Mouse (Mus musculus): ENCODE measurements around the gene Spdl1. TPM values are rescaled to one million over a fixed set of nuclear protein-coding genes. Genes with fewer than 3 reads are reported as not detected.

The Spdl1 gene
- total RNA-seq (2015; ENCODE audit: low replicate concordance), result 42.5 and 54.5 TPM in 2 replicates
- 65.7 and 131 TPM in 2 replicates for total RNA-seq (2017; ENCODE audit: low replicate concordance)

- ATAC-seq (replicated peaks; ENCODE audit: low FRiP score, poor library complexity, severe bottlenecking), result peak; percentile 96
Measured at GRCm38 (mm10) chr11:34833318-34834086, at the start of gene Spdl1. Gene Spdl1 (minus strand): TSS chr11:34833641.

GRCm38 (mm10) chr11:34881528-34881927 is 48.1 kb upstream of the Spdl1 start:
- ATAC-seq (replicated peaks; ENCODE audit: low FRiP score, poor library complexity, severe bottlenecking), result no peak

- no peak for ATAC-seq (replicated peaks; ENCODE audit: low FRiP score, poor library complexity, severe bottlenecking)
Measured at GRCm38 (mm10) chr11:34879678-34880077, 46.2 kb upstream of the Spdl1 start.

GRCm38 (mm10) chr11:34873861-34874260 is 40.4 kb upstream of the Spdl1 start:
- no peak for ATAC-seq (replicated peaks; ENCODE audit: low FRiP score, poor library complexity, severe bottlenecking)

GRCm38 (mm10) chr11:34872432-34872831 is 39.0 kb upstream of the Spdl1 start:
- ATAC-seq (replicated peaks; ENCODE audit: low FRiP score, poor library complexity, severe bottlenecking), result no peak

- no peak for ATAC-seq (replicated peaks; ENCODE audit: low FRiP score, poor library complexity, severe bottlenecking)
Measured at GRCm38 (mm10) chr11:34871991-34872390, 38.5 kb upstream of the Spdl1 start.

GRCm38 (mm10) chr11:34871456-34871855 is 38.0 kb upstream of the Spdl1 start:
- ATAC-seq (replicated peaks; ENCODE audit: low FRiP score, poor library complexity, severe bottlenecking), result no peak

GRCm38 (mm10) chr11:34868626-34869025 is 35.2 kb upstream of the Spdl1 start:
- ATAC-seq (replicated peaks; ENCODE audit: low FRiP score, poor library complexity, severe bottlenecking), result no peak

GRCm38 (mm10) chr11:34865741-34866270 is 32.4 kb upstream of the Spdl1 start:
- ATAC-seq (replicated peaks; ENCODE audit: low FRiP score, poor library complexity, severe bottlenecking), result no peak

- ATAC-seq (replicated peaks; ENCODE audit: low FRiP score, poor library complexity, severe bottlenecking), result no peak
Measured at GRCm38 (mm10) chr11:34865181-34865580, 31.7 kb upstream of the Spdl1 start.

GRCm38 (mm10) chr11:34856652-34857051 is 23.2 kb upstream of the Spdl1 start:
- ATAC-seq (replicated peaks; ENCODE audit: low FRiP score, poor library complexity, severe bottlenecking), result no peak

GRCm38 (mm10) chr11:34846268-34846652 is 12.8 kb upstream of the Spdl1 start:
- no peak for ATAC-seq (replicated peaks; ENCODE audit: low FRiP score, poor library complexity, severe bottlenecking)

- no peak for ATAC-seq (replicated peaks; ENCODE audit: low FRiP score, poor library complexity, severe bottlenecking)
Measured at GRCm38 (mm10) chr11:34845567-34846267, 12.3 kb upstream of the Spdl1 start.

GRCm38 (mm10) chr11:34843517-34843916 is 10.1 kb upstream of the Spdl1 start:
- ATAC-seq (replicated peaks; ENCODE audit: low FRiP score, poor library complexity, severe bottlenecking), result no peak

GRCm38 (mm10) chr11:34840283-34840682 is 6.8 kb upstream of the Spdl1 start:
- no peak for ATAC-seq (replicated peaks; ENCODE audit: low FRiP score, poor library complexity, severe bottlenecking)

- ATAC-seq (replicated peaks; ENCODE audit: low FRiP score, poor library complexity, severe bottlenecking), result no peak
Measured at GRCm38 (mm10) chr11:34839051-34839450, 5.6 kb upstream of the Spdl1 start.

GRCm38 (mm10) chr11:34836272-34836671 is 2.8 kb upstream of the Spdl1 start:
- no peak for ATAC-seq (replicated peaks; ENCODE audit: low FRiP score, poor library complexity, severe bottlenecking)

GRCm38 (mm10) chr11:34832678-34833077 is 763 bp downstream of the Spdl1 start:
- ATAC-seq (replicated peaks; ENCODE audit: low FRiP score, poor library complexity, severe bottlenecking), result no peak

- no peak for ATAC-seq (replicated peaks; ENCODE audit: low FRiP score, poor library complexity, severe bottlenecking)
Measured at GRCm38 (mm10) chr11:34827803-34828202, 5.6 kb downstream of the Spdl1 start.

GRCm38 (mm10) chr11:34826940-34827339 is 6.5 kb downstream of the Spdl1 start:
- no peak for ATAC-seq (replicated peaks; ENCODE audit: low FRiP score, poor library complexity, severe bottlenecking)

- ATAC-seq (replicated peaks; ENCODE audit: low FRiP score, poor library complexity, severe bottlenecking), result no peak
Measured at GRCm38 (mm10) chr11:34824791-34825190, 8.7 kb downstream of the Spdl1 start.
